Comparison of ENCODE assay signal across 25 mouse cellular contexts in the genomic region with DNA sequence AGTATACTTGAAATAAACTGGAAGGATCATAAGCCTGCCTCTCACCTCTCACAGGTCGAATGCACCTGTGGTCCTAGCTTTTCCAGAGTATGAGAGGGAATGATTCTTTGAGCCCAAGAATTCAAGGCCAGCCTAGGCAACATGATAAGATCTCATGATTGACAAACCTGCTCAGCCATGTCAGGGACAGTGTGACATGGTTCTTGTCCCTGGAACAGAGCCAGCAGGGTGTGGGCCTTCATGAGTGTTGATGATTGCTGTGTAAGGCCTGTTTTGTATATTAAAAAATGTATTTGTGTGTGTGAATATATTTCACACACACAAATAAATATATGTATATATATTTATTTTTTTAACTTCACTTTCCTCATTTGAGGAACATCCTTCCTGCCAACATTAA. TPM values are rescaled to one million over a fixed set of nuclear protein-coding genes. Genes with fewer than 3 reads are reported as not detected.
A peak's percentile ranks its signal among the peaks of the same experiment; 100 is the strongest.
DNase-seq lines count a peak whose midpoint lies in the region; ATAC-seq lines count a peak whose summit lies in the region.
"Had no signal": no experiment of that assay in that cellular context is flagged by ENCODE, and none has a peak within 500 bp of the region (broad histone marks: within the 10 kb centered on the region; RNA-seq: fewer than 3 reads in every experiment).

No protein-coding gene starts in this region.

- no peaks in the 10 kb centered on the region for H3K27me3 ChIP-seq in lung, embryonic 15.5 days
- no peaks in the 10 kb centered on the region for H3K27me3 ChIP-seq in liver, embryonic 16.5 days (ENCODE audit: control insufficient read depth, insufficient read depth, low read depth, low read length)
- no peaks in the 10 kb centered on the region for H3K27me3 ChIP-seq in embryonic facial prominence, embryonic 10.5 days (replicated peaks; ENCODE audit: low read depth, poor library complexity, severe bottlenecking)
- H3K27me3 ChIP-seq: hindbrain, embryonic 15.5 days; limb, embryonic 12.5 days; neural tube, embryonic 13.5 days had no signal

- peak; percentile 30 for DNase-seq in adrenal gland, adult 2 months
- no peak for DNase-seq in adrenal gland, adult 18-20 months (ENCODE audit: low spot score in 2 of 2)
- DNase-seq in lung, adult 18-20 months, result no peak
- DNase-seq in embryo, embryonic 10 days (ENCODE audit: low spot score), result no peak
- DNase-seq in embryonic facial prominence, embryonic 10.5 days (ENCODE audit: low spot score), result no peak
- DNase-seq: embryo, embryonic 11 days; kidney, adult 8-10 months; kidney, postnatal 10 days; layer of hippocampus, postnatal 36 days; retina, postnatal 1 day; right cerebral cortex, postnatal 25 days; spleen, adult 18-20 months had no signal

- no peak for ATAC-seq in lung, embryonic 15.5 days (ENCODE audit: borderline replicate concordance, extremely low read depth, low FRiP score, low TSS enrichment)
- ATAC-seq in erythroblast, adult 5-6 weeks (replicated peaks; ENCODE audit: low FRiP score, poor library complexity, severe bottlenecking), result peak; percentile 47; the same call in 1 of the 2 replicates
- peak; percentile 47; the same call in 1 of the 2 replicates for ATAC-seq in liver, embryonic 16.5 days (ENCODE audit: low read depth)
- ATAC-seq: CD4-positive, CD25-positive, alpha-beta regulatory T cell, adult 4 months; midbrain, embryonic 16.5 days had no signal

- 42% methylated on average over 1 of the region's 1 CpGs for WGBS in lung, embryonic 15.5 days
- 53% methylated on average over 1 of the region's 1 CpGs for WGBS in liver, embryonic 16.5 days (ENCODE audit: insufficient replicate concordance)
- WGBS in embryonic facial prominence, embryonic 10.5 days, result 64% methylated on average over 1 of the region's 1 CpGs

- H3K4me3 ChIP-seq in lung, embryonic 15.5 days, result no peak overlapping the region
- H3K4me3 ChIP-seq in liver, embryonic 16.5 days (ENCODE audit: low read depth, low read length), result no peak overlapping the region
- no peak overlapping the region for H3K4me3 ChIP-seq in embryonic facial prominence, embryonic 10.5 days
- H3K4me3 ChIP-seq: heart, embryonic 10.5 days; hindbrain, embryonic 15.5 days; layer of hippocampus, adult 2 months; limb, embryonic 12.5 days; midbrain, embryonic 10.5 days; myocyte; neural tube, embryonic 13.5 days had no signal

- no peaks in the 10 kb centered on the region for H3K36me3 ChIP-seq in lung, embryonic 15.5 days
- no peaks in the 10 kb centered on the region for H3K36me3 ChIP-seq in liver, embryonic 16.5 days (ENCODE audit: control insufficient read depth, insufficient read depth)
- no peaks in the 10 kb centered on the region for H3K36me3 ChIP-seq in embryonic facial prominence, embryonic 10.5 days (replicated peaks)
- H3K36me3 ChIP-seq: heart, embryonic 10.5 days; hindbrain, embryonic 15.5 days; limb, embryonic 12.5 days; midbrain, embryonic 10.5 days; neural tube, embryonic 13.5 days had no signal

- no peaks in the 10 kb centered on the region for H3K9me3 ChIP-seq in lung, embryonic 15.5 days
- H3K9me3 ChIP-seq in liver, embryonic 16.5 days (replicated peaks; ENCODE audit: control insufficient read depth, low read length), result no peaks in the 10 kb centered on the region
- no peaks in the 10 kb centered on the region for H3K9me3 ChIP-seq in embryonic facial prominence, embryonic 10.5 days
- H3K9me3 ChIP-seq: heart, embryonic 10.5 days; hindbrain, embryonic 15.5 days; limb, embryonic 12.5 days; midbrain, embryonic 10.5 days; neural tube, embryonic 13.5 days had no signal

- no peaks in the 10 kb centered on the region for H3K4me1 ChIP-seq in lung, embryonic 15.5 days
- H3K4me1 ChIP-seq in liver, embryonic 16.5 days (ENCODE audit: control insufficient read depth, low read depth, low read length), result peaks cover 21% of the 10 kb centered on the region
- H3K4me1 ChIP-seq in embryonic facial prominence, embryonic 10.5 days, result peaks cover 2% of the 10 kb centered on the region; the same call in 1 of the 2 replicates
- H3K4me1 ChIP-seq: heart, embryonic 10.5 days; hindbrain, embryonic 15.5 days; midbrain, embryonic 10.5 days; neural tube, embryonic 13.5 days had no signal

- 0 out of 2 replicates have a peak overlapping the region, but pooled peaks have one; percentile 3 for H3K27ac ChIP-seq in lung, embryonic 15.5 days
- H3K27ac ChIP-seq in liver, embryonic 16.5 days (ENCODE audit: low read length), result no peak overlapping the region
- H3K27ac ChIP-seq in embryonic facial prominence, embryonic 10.5 days (replicated peaks), result no peak overlapping the region
- H3K27ac ChIP-seq: heart, embryonic 10.5 days; hindbrain, embryonic 15.5 days; layer of hippocampus, adult 2 months; limb, embryonic 12.5 days; macrophage; midbrain, embryonic 10.5 days; neural tube, embryonic 13.5 days had no signal

- H3K4me2 ChIP-seq in lung, embryonic 15.5 days, result no peak overlapping the region
- H3K4me2 ChIP-seq in liver, embryonic 16.5 days (ENCODE audit: low read depth, low read length), result no peak overlapping the region
- H3K4me2 ChIP-seq: hindbrain, embryonic 15.5 days; limb, embryonic 12.5 days; neural tube, embryonic 13.5 days had no signal

- no peak overlapping the region for H3K9ac ChIP-seq in lung, embryonic 15.5 days
- no peak overlapping the region for H3K9ac ChIP-seq in liver, embryonic 16.5 days (ENCODE audit: low read depth, low read length)
- H3K9ac ChIP-seq: hindbrain, embryonic 15.5 days; limb, embryonic 12.5 days; neural tube, embryonic 13.5 days had no signal

RNA-seq across cellular contexts. Expression of a gene that starts 29.3 kb away (rescaled TPM):
- 10 to 100 TPM; 28.6 to 36.4 TPM for total RNA-seq in adrenal gland, adult 2 months (2021)
- polyA plus RNA-seq in adrenal gland, adult 2 months (2012; rRNA removed), result 9.2 and 11.0 TPM in 2 replicates
- 10 to 100 TPM; 32.7 to 34.9 TPM for total RNA-seq in adrenal gland, adult 18-20 months (2021)
- 2.9 and 3.2 TPM in 2 replicates for polyA plus RNA-seq in lung, embryonic 15.5 days (2015; fragmentation: Nextera tagmentation; extraction: Ambion mirVana)
- 3.5 and 7.9 TPM in 2 replicates for total RNA-seq in erythroblast, adult 5-6 weeks (2015; ENCODE audit: low replicate concordance)
- 13.5 and 18.1 TPM in 2 replicates for total RNA-seq in erythroblast, adult 5-6 weeks (2017; ENCODE audit: low replicate concordance)
- polyA plus RNA-seq in liver, embryonic 16.5 days (2015; fragmentation: Nextera tagmentation; extraction: Ambion mirVana), result 2.8 TPM in 2 replicates
- polyA plus RNA-seq in embryonic facial prominence, embryonic 10.5 days (2016; fragmentation: Nextera tagmentation; extraction: Ambion mirVana), result 9.1 and 10.5 TPM in 2 replicates
